Mouse (Mus musculus) adrenal gland, adult 18-20 months (tissue): ENCODE results near the gene Ltb4r1. TPM values are rescaled to one million over a fixed set of nuclear protein-coding genes. Genes with fewer than 3 reads are reported as not detected.

Experiments
- DNase-seq, 2 experiments: peaks; one replicate each; pipeline ENCODE4 v3.0.0; 2021 to 2022; ENCODE audit warnings: low spot score in 2 of 2
- total RNA-seq, 2 experiments: library from RNA; stranded (reverse); gene quantifications; 1 replicate in 1 of 2; 2 replicates in 1 of 2; pipeline ENCODE4 v1.2.3; 2021

The Ltb4r1 gene
- total RNA-seq, 2 experiments from 2014 or later = 0.42 to 0.50 TPM

DNA sequence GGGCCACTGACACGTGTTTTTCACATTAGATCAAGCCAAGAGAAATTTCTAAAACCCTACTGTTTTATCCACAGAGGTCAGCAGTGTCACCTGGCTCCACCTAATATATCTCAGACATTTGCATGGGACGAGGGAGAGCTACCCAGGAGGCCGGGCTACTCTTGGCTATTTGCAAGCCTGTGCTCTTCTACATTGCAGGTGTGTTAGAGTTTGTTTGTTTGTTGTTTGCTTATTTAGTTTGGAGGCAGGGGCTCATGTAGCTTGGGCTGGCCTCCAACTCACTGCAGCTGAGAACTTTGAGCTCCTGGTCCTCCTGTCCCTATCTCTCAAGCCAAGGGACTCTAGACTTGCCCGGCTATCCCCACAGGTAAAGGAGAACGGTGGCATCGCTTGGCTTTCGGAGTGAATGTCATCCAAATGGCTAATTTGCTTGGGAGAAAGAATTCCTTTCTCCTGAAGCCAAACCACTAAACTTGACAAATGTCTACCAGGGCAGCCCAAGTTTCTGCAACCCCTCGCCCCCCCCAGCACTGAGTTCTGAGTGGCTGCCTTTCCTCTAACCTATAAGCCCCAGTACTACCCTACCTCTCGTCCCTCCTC is 16.7 kb downstream of the Ltb4r1 start:
- peak in 1 of 2 experiments; percentile 1 for DNase-seq

DNA sequence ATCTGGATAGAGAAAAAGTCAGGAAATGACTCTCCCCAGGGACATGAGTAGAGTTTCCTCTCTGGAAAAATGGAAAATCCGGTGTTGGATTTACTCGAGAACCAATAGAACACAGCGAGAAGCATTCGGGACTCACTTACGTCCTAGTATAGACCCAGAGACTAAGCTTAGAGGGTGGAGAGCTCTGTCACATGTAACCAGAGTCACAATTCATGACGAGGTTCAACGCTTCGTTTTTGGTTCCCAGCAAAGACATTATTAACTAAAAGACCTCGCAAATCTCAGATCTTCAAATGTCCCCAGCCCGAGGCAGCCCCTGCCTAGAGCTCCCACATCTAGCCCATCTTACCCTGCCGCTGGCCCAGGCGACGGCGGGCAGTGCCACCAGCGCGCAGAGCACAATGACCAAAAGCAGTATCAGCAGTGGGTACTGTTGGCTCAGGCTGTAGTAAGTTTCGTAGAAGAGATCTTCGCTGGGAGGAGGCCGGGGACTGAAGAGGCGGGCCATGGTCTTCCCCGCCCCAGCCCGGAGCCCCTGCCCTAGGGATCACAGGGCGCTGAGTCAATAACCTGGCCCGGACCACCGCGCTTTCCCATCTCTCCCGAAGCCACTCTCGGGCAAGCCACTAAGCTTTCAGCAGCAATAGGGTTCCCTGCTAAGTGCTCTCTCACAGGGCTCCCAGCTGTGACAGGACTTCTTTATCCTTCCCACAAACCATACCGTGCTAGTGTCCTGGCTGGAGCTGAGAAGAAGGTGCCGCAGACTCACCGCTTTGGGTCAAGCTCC is 17.6 kb downstream of the Ltb4r1 start:
- peak; percentile 1 to 25 for DNase-seq

DNA sequence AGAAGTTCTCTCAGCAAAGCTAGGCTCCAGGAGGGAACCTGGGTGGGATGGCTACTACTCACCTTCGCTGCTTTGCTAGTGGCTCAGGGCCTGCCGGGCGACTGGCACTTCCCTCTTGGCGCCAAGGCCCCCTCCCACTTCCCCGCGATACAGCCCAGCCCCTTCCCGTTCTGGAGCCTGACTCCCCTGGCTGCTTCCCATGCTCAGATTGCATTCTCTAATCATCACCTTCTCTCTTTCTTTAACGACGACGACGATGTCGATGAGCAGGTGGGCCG is 18.1 kb downstream of the Ltb4r1 start, which contains the start of gene Adcy4:
Adcy4 (minus strand) TSS at position 138 of the 278 bp plus-strand sequence.
- DNase-seq = peak; percentile 5 to 23

DNA sequence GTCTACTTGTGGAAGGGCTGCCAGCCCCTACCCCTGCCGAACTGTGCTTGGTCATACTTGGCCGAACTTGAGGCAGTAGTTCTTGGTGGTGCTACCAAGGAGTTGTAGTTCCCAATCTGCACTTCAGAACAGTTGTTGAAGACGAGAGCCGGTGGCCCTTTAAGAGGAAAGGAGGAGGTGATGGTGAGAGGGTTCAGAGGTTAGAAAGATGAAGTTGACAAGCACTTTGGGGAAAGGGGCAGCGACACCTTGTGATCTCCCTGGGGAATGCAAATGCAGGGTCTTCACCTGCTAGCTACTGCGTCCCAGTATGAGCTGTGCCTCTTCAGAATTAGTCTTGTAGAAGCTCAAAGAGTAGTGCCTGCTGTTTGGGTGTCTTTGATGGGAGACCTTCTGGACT is 19.4 kb downstream of the Ltb4r1 start:
- peak in 1 of 2 experiments; percentile 1 for DNase-seq

DNA sequence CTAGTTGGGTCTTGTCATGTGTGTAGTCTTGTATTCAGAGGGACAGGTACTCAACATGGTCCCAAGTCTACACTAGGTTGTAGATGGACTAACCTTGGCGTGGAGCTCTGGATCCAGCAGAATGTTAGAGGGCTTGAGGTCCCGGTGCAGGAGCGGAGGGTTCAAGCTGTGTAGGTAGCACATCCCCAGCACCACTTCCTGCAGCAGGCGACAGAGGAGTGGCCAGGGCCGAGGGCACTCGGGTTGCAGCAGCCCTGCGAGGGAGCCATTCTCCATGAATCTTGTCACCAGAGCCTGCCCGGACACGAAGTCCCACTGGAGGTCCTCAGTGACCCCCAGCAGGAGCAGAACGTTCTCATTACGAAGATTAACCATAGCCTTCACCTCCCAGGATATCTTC is 22.0 kb downstream of the Ltb4r1 start:
- DNase-seq = no peak

DNA sequence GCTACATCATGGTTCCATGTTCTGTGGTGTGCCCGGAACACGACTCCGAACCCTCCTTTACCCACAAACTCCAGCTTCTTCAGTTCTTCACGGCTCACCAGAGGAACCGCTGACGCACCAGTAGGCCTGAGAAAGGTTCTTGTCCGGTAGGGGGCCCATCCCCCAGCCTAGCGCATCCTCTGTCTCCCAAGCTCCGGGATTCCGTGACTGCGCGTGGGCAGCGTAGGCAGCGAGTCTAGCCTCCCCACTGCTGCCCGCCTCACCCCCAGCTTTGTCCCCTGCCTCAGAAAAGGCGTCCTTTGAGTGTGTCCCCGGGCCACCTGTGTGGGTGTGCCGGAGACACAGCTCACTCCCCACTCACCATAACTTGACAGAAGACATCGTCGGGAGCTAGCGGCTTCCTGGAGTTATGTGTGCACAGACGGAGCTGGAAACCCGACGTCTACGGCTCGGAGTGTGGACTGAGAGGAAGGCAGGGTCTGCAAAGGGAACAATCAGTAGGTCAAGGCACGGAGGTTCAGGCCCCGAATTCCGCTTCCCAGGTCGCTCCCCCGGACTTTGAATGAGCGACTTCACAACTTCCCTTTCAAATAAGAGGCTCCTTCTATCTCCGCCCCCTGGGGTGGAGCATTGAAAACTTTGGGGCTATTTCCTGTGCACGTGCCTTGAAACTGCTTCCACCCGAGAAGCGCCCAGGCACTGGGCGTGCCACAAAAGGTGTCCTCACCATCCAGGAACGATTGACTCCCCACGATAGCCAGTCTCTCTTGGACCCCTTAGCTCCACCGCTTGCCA is 22.7 kb downstream of the Ltb4r1 start, which contains the start of gene Ripk3:
Ripk3 (minus strand) TSS at position 610 of the 795 bp plus-strand sequence.
- DNase-seq = no peak

DNA sequence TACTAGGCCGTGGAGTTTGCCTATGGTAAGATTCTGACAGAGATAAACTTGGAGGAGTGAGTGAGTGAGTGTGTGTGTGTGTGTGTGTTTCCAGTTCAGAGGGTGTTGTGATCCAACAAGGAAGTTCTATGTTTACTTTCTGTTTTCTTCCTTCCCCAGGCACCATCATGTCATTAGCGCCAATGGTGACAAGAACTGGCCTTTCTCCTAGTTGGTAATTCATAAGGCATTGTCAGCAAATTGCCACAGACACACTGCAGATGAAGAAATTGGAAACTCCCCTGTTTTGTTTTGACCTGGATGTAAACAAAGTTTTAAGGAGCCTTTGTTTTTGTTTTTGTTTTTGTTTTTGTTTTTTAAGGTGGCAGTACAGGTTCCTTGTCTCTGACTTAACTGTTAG is 27.7 kb downstream of the Ltb4r1 start:
- DNase-seq = no peak

DNA sequence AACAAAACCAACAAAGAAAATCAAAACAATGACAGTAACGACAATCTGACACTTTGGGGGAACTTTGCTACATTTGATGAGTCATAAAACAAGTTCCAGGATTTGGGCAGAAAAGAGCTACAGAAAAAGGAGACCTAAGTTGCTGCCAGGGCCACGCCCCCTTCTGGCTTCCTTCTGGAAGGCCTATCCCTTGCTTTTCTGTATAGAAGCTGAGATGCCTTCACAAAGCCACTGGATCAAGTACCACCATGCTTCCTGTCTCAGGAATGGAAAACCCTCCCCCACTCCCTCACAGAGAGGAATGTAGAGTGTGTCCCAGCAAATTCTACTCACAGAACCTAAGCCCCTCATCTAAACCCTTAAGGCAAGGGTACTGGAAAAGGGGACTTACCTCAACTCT is 28.2 kb downstream of the Ltb4r1 start:
- DNase-seq = no peak

DNA sequence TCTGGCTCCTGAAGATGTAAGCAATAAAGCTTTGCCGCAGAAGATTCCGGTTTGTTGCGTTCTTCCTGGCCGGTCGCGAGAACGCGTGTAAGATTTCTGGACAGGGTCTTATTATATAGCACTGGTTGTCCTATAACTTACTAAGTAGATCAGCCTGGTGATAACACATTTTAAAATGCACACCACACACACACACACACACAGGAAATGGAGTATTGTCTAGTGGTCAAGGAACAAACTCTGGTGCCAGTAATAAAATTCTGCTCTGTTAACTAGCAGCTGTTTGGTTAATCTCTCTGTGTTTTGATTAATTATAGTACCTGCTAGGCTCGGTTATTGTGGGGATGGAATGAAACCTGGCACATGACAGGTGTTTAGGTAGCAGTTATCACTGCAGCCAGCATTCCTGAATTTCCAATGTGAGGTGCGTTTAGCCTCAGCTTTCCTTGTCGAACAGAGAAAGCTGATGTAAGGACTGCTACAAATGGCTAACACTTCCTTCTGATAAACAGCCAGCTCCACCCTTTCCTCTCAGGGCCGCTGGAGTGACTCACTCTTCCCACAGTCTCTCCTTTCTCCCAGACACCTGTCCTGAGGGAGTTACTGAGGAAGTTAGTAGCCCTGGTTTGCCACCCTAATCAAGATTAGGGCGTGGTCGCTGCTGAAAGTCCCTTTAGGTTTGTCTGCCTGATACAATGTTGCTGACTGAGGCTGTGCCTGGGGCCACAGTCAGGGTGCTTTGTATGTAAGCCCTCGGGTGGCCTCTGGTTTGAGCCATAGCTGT is 29.8 kb downstream of the Ltb4r1 start:
- DNase-seq = no peak

DNA sequence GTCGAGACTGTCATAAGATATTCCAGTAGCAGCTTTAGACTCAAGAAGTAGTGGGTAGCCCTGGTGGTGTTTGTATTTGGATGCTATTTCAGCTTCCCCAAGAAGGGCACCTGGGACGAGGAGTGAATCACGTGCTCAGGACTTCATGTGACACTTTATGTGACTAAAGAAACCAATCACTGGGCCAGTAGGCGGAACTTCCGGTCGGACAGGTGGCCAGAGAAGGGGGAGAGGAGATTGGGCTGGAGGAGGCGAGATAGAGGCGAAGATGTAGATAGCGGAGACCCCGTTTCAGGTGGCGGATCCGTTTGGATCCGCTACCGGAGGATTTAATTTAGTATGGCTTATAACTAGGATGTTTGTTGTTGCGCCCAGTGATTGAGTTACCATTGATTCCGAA is 49.1 kb downstream of the Ltb4r1 start:
- peak; percentile 43 to 58 for DNase-seq

DNA sequence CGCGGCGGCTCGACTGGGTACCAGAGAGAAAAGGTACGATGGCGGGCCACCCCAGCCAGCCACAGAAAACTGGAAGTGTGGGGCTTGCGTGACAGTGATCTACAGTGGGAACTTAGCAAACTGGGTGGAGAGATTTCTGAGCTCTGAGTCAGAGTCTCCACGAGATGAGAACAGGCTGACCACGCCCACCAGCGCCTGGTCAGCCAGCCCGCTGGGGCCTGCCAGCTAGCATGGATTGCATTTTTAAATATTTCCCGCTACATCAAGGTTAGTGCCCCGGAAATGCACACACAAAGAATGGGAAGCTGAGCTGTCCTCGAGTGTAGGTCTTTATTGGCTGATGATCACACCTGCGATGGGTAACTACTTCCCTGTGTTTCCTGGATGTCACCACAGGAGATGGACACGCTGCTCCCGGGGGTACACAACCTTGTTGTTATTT is 49.6 kb downstream of the Ltb4r1 start:
- peak; percentile 59 to 67 for DNase-seq

Other genes with a start within 250 kb of the Ltb4r1 start
- not detected for gene Nrl, start 241.0 kb upstream of the Ltb4r1 start, total RNA-seq
- 10 to 100 TPM; 21.6 to 31.7 TPM for gene Pck2, start 225.7 kb upstream of the Ltb4r1 start, total RNA-seq
- gene Dcaf11, start 206.0 kb upstream of the Ltb4r1 start, total RNA-seq = 100 to 1,000 TPM; 107 to 153 TPM
- 1 to 10 TPM in 1 of 2 experiments, not detected in 1; 1.5 TPM for gene A730061H03Rik, start 205.6 kb upstream of the Ltb4r1 start, total RNA-seq
- gene Fitm1, start 190.3 kb upstream of the Ltb4r1 start, total RNA-seq = 1 to 10 TPM in 1 of 2 experiments, under 1 TPM in 1; 0.96 to 2.3 TPM
- 100 to 1,000 TPM; 231 to 367 TPM for gene Psme1, start 187.8 kb upstream of the Ltb4r1 start, total RNA-seq
- 10 to 100 TPM; 27.5 to 45.7 TPM for gene Emc9, start 180.7 kb upstream of the Ltb4r1 start, total RNA-seq
- 100 to 1,000 TPM; 400 to 422 TPM for gene Psme2, start 174.8 kb upstream of the Ltb4r1 start, total RNA-seq
- 10 to 100 TPM; 28.1 to 36.0 TPM for gene Rnf31, start 174.3 kb upstream of the Ltb4r1 start, total RNA-seq
- gene Irf9, start 162.4 kb upstream of the Ltb4r1 start, total RNA-seq = 10 to 100 TPM; 20.0 to 26.2 TPM
- 1 to 10 TPM; 3.5 to 7.4 TPM for gene Rec8, start 147.9 kb upstream of the Ltb4r1 start, total RNA-seq
- gene Ipo4, start 130.0 kb upstream of the Ltb4r1 start, total RNA-seq = 100 to 1,000 TPM in 1 of 2 experiments, 10 to 100 TPM in 1; 95.4 to 122 TPM
- gene Gm49378, start 128.1 kb upstream of the Ltb4r1 start, total RNA-seq = 1 to 10 TPM in 1 of 2 experiments, not detected in 1; 2.1 TPM
- 10 to 100 TPM; 70.2 to 84.9 TPM for gene Tm9sf1, start 122.2 kb upstream of the Ltb4r1 start, total RNA-seq
- gene Tssk4, start 115.8 kb upstream of the Ltb4r1 start, total RNA-seq = 1 to 10 TPM in 1 of 2 experiments, under 1 TPM in 1; 0.58 to 1.2 TPM
- 10 to 100 TPM; 37.1 to 59.5 TPM for gene Mdp1, start 105.5 kb upstream of the Ltb4r1 start, total RNA-seq
- 10 to 100 TPM; 24.0 to 24.5 TPM for gene Gmpr2, start 94.0 kb upstream of the Ltb4r1 start, total RNA-seq
- gene Nedd8, start 93.8 kb upstream of the Ltb4r1 start, total RNA-seq = 100 to 1,000 TPM; 312 to 368 TPM
- gene Tinf2, start 84.1 kb upstream of the Ltb4r1 start, total RNA-seq = 10 to 100 TPM; 34.3 to 59.4 TPM
- gene Tgm1, start 52.0 kb upstream of the Ltb4r1 start, total RNA-seq = under 1 TPM; 0.29 to 0.30 TPM
- gene Rabggta, start 43.7 kb upstream of the Ltb4r1 start, total RNA-seq = 10 to 100 TPM; 15.9 to 20.0 TPM
- 10 to 100 TPM; 60.4 to 72.0 TPM for gene Dhrs1, start 20.3 kb upstream of the Ltb4r1 start, total RNA-seq
- gene Nop9, start 20.3 kb upstream of the Ltb4r1 start, total RNA-seq = 10 to 100 TPM; 14.0 to 14.3 TPM
- 1 to 10 TPM in 1 of 2 experiments, under 1 TPM in 1; 0.76 to 2.3 TPM for gene Cideb, start 7.5 kb upstream of the Ltb4r1 start, total RNA-seq
- not detected for gene Ltb4r2, start 4.5 kb upstream of the Ltb4r1 start, total RNA-seq
- 10 to 100 TPM in 1 of 2 experiments, 1 to 10 TPM in 1; 8.3 to 17.1 TPM for gene Adcy4, start 18.1 kb downstream of the Ltb4r1 start, total RNA-seq
- 1 to 10 TPM; 3.6 to 4.5 TPM for gene Ripk3, start 22.9 kb downstream of the Ltb4r1 start, total RNA-seq
- gene Nfatc4, start 57.2 kb downstream of the Ltb4r1 start, total RNA-seq = 10 to 100 TPM; 17.4 to 21.4 TPM
- gene Nynrin, start 88.0 kb downstream of the Ltb4r1 start, total RNA-seq = 1 to 10 TPM; 8.2 to 9.0 TPM
- gene Cbln3, start 118.4 kb downstream of the Ltb4r1 start, total RNA-seq = not detected
- gene Khnyn, start 119.0 kb downstream of the Ltb4r1 start, total RNA-seq = 10 to 100 TPM; 14.8 to 17.6 TPM
- 10 to 100 TPM; 66.9 to 90.4 TPM for gene Sdr39u1, start 134.3 kb downstream of the Ltb4r1 start, total RNA-seq
- gene Cma1, start 178.7 kb downstream of the Ltb4r1 start, total RNA-seq = 1 to 10 TPM; 1.8 to 3.4 TPM
- gene Cma2, start 185.0 kb downstream of the Ltb4r1 start, total RNA-seq = under 1 TPM in 1 of 2 experiments, not detected in 1; 0.51 TPM